ENCODE assay signal across 18 mouse cellular contexts in genomic region chr5:114162106-114162815, GRCm38 (mm10). TPM values are rescaled to one million over a fixed set of nuclear protein-coding genes. Genes with fewer than 3 reads are reported as not detected.
DNase-seq lines count a peak whose midpoint lies in the region; ATAC-seq and TF ChIP-seq lines count a peak whose summit lies in the region.
"Had no signal": no experiment of that assay in that cellular context is flagged by ENCODE, and none has a peak within 500 bp of the region (broad histone marks: within the 10 kb centered on the region; RNA-seq: fewer than 3 reads in every experiment).

No protein-coding gene starts in this region.

- peak; percentile 32; the same call in 1 of the 2 replicates for TF ChIP-seq CTCF in gastrocnemius, adult 2 months (IDR thresholded peaks at IDR 0.05)
- peak; percentile 41 for TF ChIP-seq CTCF in lung, postnatal 0 days (IDR thresholded peaks at IDR 0.05)
- TF ChIP-seq CTCF in liver, postnatal 0 days (IDR thresholded peaks at IDR 0.05; ENCODE audit: low read depth) = peak; percentile 28

- no peak overlapping the region for H3K4me2 ChIP-seq in lung, postnatal 0 days (replicated peaks; ENCODE audit: low read depth, low read length)
- no peak overlapping the region for H3K4me2 ChIP-seq in liver, postnatal 0 days (ENCODE audit: low read depth, low read length)
- H3K4me2 ChIP-seq: forebrain, embryonic 15.5 days; heart, embryonic 12.5 days; hindbrain, embryonic 14.5 days had no signal

- DNase-seq in gastrocnemius, adult 2 months = no peak
- no peak for DNase-seq in gastrocnemius, postnatal 14 days
- peak; percentile 40 for DNase-seq in lung, postnatal 0 days (ENCODE audit: low spot score)
- no peak for DNase-seq in lung, postnatal 14 days
- peak; percentile 91 for DNase-seq in R1 (ENCODE audit: low read depth, low spot score)
- DNase-seq in liver, postnatal 0 days = no peak
- no peak for DNase-seq in cerebellum, adult 11 months
- no peak for DNase-seq in forebrain, embryonic 10.5 days (ENCODE audit: extremely low spot score, low spot score)
- DNase-seq: B cell, adult 2 months; gastrocnemius, postnatal 25 days; kidney, adult 9 months had no signal

- no peaks in the 10 kb centered on the region for H3K9me3 ChIP-seq in lung, postnatal 0 days (ENCODE audit: low read length)
- no peaks in the 10 kb centered on the region for H3K9me3 ChIP-seq in liver, postnatal 0 days (ENCODE audit: low read length)
- H3K9me3 ChIP-seq in forebrain, embryonic 10.5 days = no peaks in the 10 kb centered on the region
- H3K9me3 ChIP-seq: forebrain, embryonic 15.5 days; G1E; heart, embryonic 12.5 days had no signal

- no peak for ATAC-seq in lung, postnatal 0 days
- no peak for ATAC-seq in liver, postnatal 0 days
- ATAC-seq: forebrain, embryonic 15.5 days had no signal

- H3K27me3 ChIP-seq in lung, postnatal 0 days (replicated peaks; ENCODE audit: insufficient read depth, low read length) = no peaks in the 10 kb centered on the region
- H3K27me3 ChIP-seq in liver, postnatal 0 days (ENCODE audit: insufficient read depth, low read length) = no peaks in the 10 kb centered on the region
- no peaks in the 10 kb centered on the region for H3K27me3 ChIP-seq in forebrain, embryonic 10.5 days (ENCODE audit: poor library complexity, severe bottlenecking)
- H3K27me3 ChIP-seq: forebrain, embryonic 15.5 days; heart, embryonic 12.5 days had no signal

- no peaks in the 10 kb centered on the region for H3K36me3 ChIP-seq in lung, postnatal 0 days (ENCODE audit: insufficient read depth, low read length)
- no peaks in the 10 kb centered on the region for H3K36me3 ChIP-seq in liver, postnatal 0 days (replicated peaks; ENCODE audit: insufficient read depth, low read length)
- H3K36me3 ChIP-seq in forebrain, embryonic 10.5 days (replicated peaks) = no peaks in the 10 kb centered on the region
- H3K36me3 ChIP-seq: forebrain, embryonic 15.5 days; G1E had no signal

- intact Hi-C loops in gastrocnemius, adult 2 months (cut with DNase I) = no loop called here
- intact Hi-C loops in gastrocnemius, postnatal 14 days (cut with DNase I; ENCODE audit: low total_unique reads) = no loop called here

- WGBS in lung, postnatal 0 days = 46% methylated on average over 12 of the region's 12 CpGs
- WGBS in liver, postnatal 0 days (ENCODE audit: insufficient replicate concordance) = 42% methylated on average over 12 of the region's 12 CpGs
- 60% methylated on average over 12 of the region's 12 CpGs for WGBS in forebrain, embryonic 10.5 days

- peak overlapping the region; percentile 78 for H3K27ac ChIP-seq in gastrocnemius, adult 2 months
- H3K27ac ChIP-seq in lung, postnatal 0 days (ENCODE audit: low read length) = no peak overlapping the region
- H3K27ac ChIP-seq in liver, postnatal 0 days (ENCODE audit: low read depth) = no peak overlapping the region
- no peak overlapping the region for H3K27ac ChIP-seq in forebrain, embryonic 10.5 days
- H3K27ac ChIP-seq: hindbrain, embryonic 14.5 days; liver, embryonic 14.5 days; macrophage had no signal

- no peak overlapping the region for H3K4me3 ChIP-seq in gastrocnemius, adult 2 months
- no peak overlapping the region for H3K4me3 ChIP-seq in lung, postnatal 0 days (ENCODE audit: low read depth, low read length)
- no peak overlapping the region for H3K4me3 ChIP-seq in liver, postnatal 0 days (ENCODE audit: low read depth, low read length)
- no peak overlapping the region for H3K4me3 ChIP-seq in forebrain, embryonic 10.5 days
- H3K4me3 ChIP-seq: forebrain, embryonic 15.5 days; heart, embryonic 12.5 days had no signal

- no peak overlapping the region for H3K9ac ChIP-seq in lung, postnatal 0 days (replicated peaks; ENCODE audit: low read depth)
- H3K9ac ChIP-seq in liver, postnatal 0 days (replicated peaks) = no peak overlapping the region
- H3K9ac ChIP-seq: forebrain, embryonic 15.5 days; heart, embryonic 12.5 days; hindbrain, embryonic 14.5 days; liver, embryonic 14.5 days had no signal

- no peak for TF ChIP-seq EP300 in lung, postnatal 0 days (IDR thresholded peaks at IDR 0.05)
- no peak for TF ChIP-seq EP300 in liver, postnatal 0 days (IDR thresholded peaks at IDR 0.05; ENCODE audit: low read depth)

- no peaks in the 10 kb centered on the region for H3K4me1 ChIP-seq in lung, postnatal 0 days (ENCODE audit: insufficient read depth, low read depth, low read length)
- no peaks in the 10 kb centered on the region for H3K4me1 ChIP-seq in liver, postnatal 0 days (ENCODE audit: insufficient read depth)
- H3K4me1 ChIP-seq in forebrain, embryonic 10.5 days = peaks cover under 1% of the 10 kb centered on the region; the same call in 1 of the 2 replicates
- H3K4me1 ChIP-seq: forebrain, embryonic 15.5 days had no signal

RNA-seq across cellular contexts. Expression of gene Acacb, which starts 15.9 kb away (rescaled TPM):
- total RNA-seq in gastrocnemius, adult 2 months (2021) = 100 to 1,000 TPM; 177 to 191 TPM
- 10 to 100 TPM; 66.4 to 98.1 TPM for total RNA-seq in gastrocnemius, postnatal 14 days (2021)
- 0.54 and 1.3 TPM in 2 replicates for polyA plus RNA-seq in lung, postnatal 0 days (2015; fragmentation: Nextera tagmentation; extraction: Ambion mirVana)
- polyA plus RNA-seq in liver, postnatal 0 days (2015; fragmentation: Nextera tagmentation; extraction: Ambion mirVana) = 1.0 and 1.2 TPM in 2 replicates
- polyA plus RNA-seq in forebrain, embryonic 10.5 days (2016; fragmentation: Nextera tagmentation; extraction: Ambion mirVana) = 2.5 TPM in 2 replicates
- total RNA-seq: neutrophil, adult 5-6 weeks had no signal

RNA-seq across cellular contexts. Expression of gene Ung, which starts 32.1 kb away (rescaled TPM):
- total RNA-seq in gastrocnemius, adult 2 months (2021) = 10 to 100 TPM in 1 of 2 experiments, 1 to 10 TPM in 1; 9.2 to 10.5 TPM
- total RNA-seq in gastrocnemius, postnatal 14 days (2021) = 1 to 10 TPM; 6.5 to 7.2 TPM
- polyA plus RNA-seq in lung, postnatal 0 days (2015; fragmentation: Nextera tagmentation; extraction: Ambion mirVana) = 4.5 and 5.5 TPM in 2 replicates
- polyA plus RNA-seq in liver, postnatal 0 days (2015; fragmentation: Nextera tagmentation; extraction: Ambion mirVana) = 11.8 TPM in 2 replicates
- polyA plus RNA-seq in forebrain, embryonic 10.5 days (2016; fragmentation: Nextera tagmentation; extraction: Ambion mirVana) = 88.2 and 88.6 TPM in 2 replicates

RNA-seq across cellular contexts. Expression of gene Alkbh2, which starts 34.2 kb away (rescaled TPM):
- under 1 TPM; 0.28 to 0.61 TPM for total RNA-seq in gastrocnemius, adult 2 months (2021)
- total RNA-seq in gastrocnemius, postnatal 14 days (2021) = 1 to 10 TPM; 1.1 to 1.5 TPM
- 4.1 and 4.3 TPM in 2 replicates for polyA plus RNA-seq in lung, postnatal 0 days (2015; fragmentation: Nextera tagmentation; extraction: Ambion mirVana)
- 4.5 and 5.7 TPM in 2 replicates for polyA plus RNA-seq in liver, postnatal 0 days (2015; fragmentation: Nextera tagmentation; extraction: Ambion mirVana)
- 12.8 and 13.6 TPM in 2 replicates for polyA plus RNA-seq in forebrain, embryonic 10.5 days (2016; fragmentation: Nextera tagmentation; extraction: Ambion mirVana)

Comparison
In these comparisons a context has a peak if more than half of its experiments do, and no peak if none do; other contexts are left out.
1. DNase-seq: peak in lung, postnatal 0 days (single experiment) and R1 (single experiment); none in gastrocnemius, adult 2 months (single experiment), gastrocnemius, postnatal 14 days (single experiment), lung, postnatal 14 days (single experiment), liver, postnatal 0 days (single experiment), cerebellum, adult 11 months (single experiment) and forebrain, embryonic 10.5 days (single experiment).
2. Peak in every context shown above with its lines, with median percentiles within 50 percentile points of each other: CTCF ChIP-seq.